Mouse (Mus musculus) bone marrow macrophage, adult 2 months (primary cell): ENCODE measurements around the gene Scgn.

ENCODE experiments used
- CTCF ChIP-seq: IDR thresholded peaks from 2 replicates; pipeline ENCODE4 v1.5.1; 2012; ENCODE audit warnings: low read depth, mild to moderate bottlenecking, low read length, moderate library complexity
- POLR2A ChIP-seq: IDR thresholded peaks from 2 replicates; pipeline ENCODE4 v1.6.1; 2012; ENCODE audit warnings: mild to moderate bottlenecking, low read depth, low read length, borderline replicate concordance

DNA sequence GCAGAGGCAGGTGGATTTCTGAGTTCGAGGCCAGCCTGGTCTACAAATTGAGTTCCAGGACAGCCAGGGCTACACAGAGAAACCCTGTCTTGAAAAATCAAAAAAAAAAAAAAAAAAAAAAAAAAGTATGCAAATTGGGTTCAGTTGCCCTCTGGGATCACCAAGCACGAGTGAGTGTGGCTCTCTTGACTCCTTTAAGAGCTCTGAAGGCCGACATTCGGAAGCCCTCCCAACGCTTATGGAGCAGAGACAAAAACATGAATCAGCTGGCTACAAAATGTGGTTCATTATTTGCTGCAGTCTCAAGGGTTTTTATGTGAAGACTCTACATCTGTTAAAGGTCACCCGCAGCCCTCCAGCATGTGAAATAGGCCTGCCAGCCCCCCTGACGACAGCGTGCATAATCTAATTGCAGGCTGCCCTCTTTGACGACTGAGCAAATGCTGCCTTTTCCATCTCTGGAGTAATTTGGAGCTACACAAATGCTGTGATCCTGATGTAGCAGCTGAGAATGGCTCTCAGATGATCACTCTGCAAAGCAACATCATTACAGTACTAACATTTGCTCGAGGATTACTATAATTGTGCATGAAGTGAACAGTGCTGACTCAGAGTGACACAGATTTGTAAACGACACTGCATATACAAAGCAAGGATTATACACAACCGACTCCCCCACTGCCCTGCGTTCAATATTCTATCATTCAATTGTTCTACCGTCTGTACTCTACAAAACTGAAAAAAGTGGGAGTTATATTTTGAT, 41.3 kb downstream of the Scgn start:
- TF ChIP-seq POLR2A (no peak), CTCF (no peak)
